Mouse (Mus musculus) heart, embryonic 11.5 days (tissue): ENCODE data around the gene Plg. TPM values are rescaled to one million over a fixed set of nuclear protein-coding genes. Genes with fewer than 3 reads are reported as not detected.

Source experiments
- ATAC-seq: fragments of 200-750 bp; cut with Nextera tagmentation; replicated peaks from 2 replicates; pipeline ENCODE4 v1.8.0; 2017; ENCODE audit warnings: moderate library complexity; ENCODE audit not compliant: insufficient number of reproducible peaks, low FRiP score, low TSS enrichment
- H3K27ac ChIP-seq: fragments of 300-500 bp; sonication (generic); 2 replicates; pipeline ENCODE4 v1.5.1; 2014; ENCODE audit warnings: mild to moderate bottlenecking, low read depth, low read length
- H3K27me3 ChIP-seq: fragments of 300-500 bp; sonication (generic); 2 replicates; pipeline ENCODE4 v1.6.1; 2014; ENCODE audit warnings: mild to moderate bottlenecking, low read length, mixed read lengths; ENCODE audit not compliant: control insufficient read depth, insufficient read depth
- H3K36me3 ChIP-seq: fragments of 300-500 bp; sonication (generic); 2 replicates; pipeline ENCODE4 v1.6.1; 2014; ENCODE audit warnings: mild to moderate bottlenecking, low read length, moderate library complexity, mixed read lengths; ENCODE audit not compliant: control insufficient read depth, insufficient read depth
- H3K4me1 ChIP-seq: fragments of 300-500 bp; sonication (generic); 2 replicates; pipeline ENCODE4 v1.6.1; 2014; ENCODE audit warnings: low read length; ENCODE audit not compliant: control insufficient read depth, insufficient read depth
- H3K4me2 ChIP-seq: fragments of 300-500 bp; sonication (generic); 2 replicates; pipeline ENCODE4 v1.6.1; 2014; ENCODE audit warnings: mild to moderate bottlenecking, moderate library complexity
- H3K4me3 ChIP-seq: fragments of 300-500 bp; sonication (generic); 2 replicates; pipeline ENCODE4 v1.5.1; 2014; ENCODE audit warnings: low read depth, low read length
- H3K9ac ChIP-seq: fragments of 300-500 bp; sonication (generic); 2 replicates; pipeline ENCODE4 v1.6.1; 2014; ENCODE audit warnings: mild to moderate bottlenecking, low read depth, low read length, moderate library complexity
- H3K9me3 ChIP-seq: fragments of 300-500 bp; sonication (generic); replicated peaks from 2 replicates; pipeline ENCODE4 v1.6.1; 2016; ENCODE audit warnings: low read length; ENCODE audit not compliant: control insufficient read depth
- WGBS: fragments of 180-500 bp; shearing (Covaris S2); extraction: QIAGEN DNeasy Blood & Tissue Kit; methylation state at CpG from one replicate; pipeline ENCODE4 v1.1.7; 2014; ENCODE audit not compliant: insufficient replicate concordance; 5-methylcytosine and 5-hydroxymethylcytosine counted together
- polyA plus RNA-seq: library from polyadenylated mRNA; unstranded; fragments of >200 nt; fragmentation: Nextera tagmentation; extraction: Ambion mirVana; gene quantifications from 2 replicates; pipeline ENCODE4 v1.2.1, GENCODE M21; 2014

Gene Plg
- polyA plus RNA-seq, 1 experiment from 2014 or later, result 3.0 TPM

DNA sequence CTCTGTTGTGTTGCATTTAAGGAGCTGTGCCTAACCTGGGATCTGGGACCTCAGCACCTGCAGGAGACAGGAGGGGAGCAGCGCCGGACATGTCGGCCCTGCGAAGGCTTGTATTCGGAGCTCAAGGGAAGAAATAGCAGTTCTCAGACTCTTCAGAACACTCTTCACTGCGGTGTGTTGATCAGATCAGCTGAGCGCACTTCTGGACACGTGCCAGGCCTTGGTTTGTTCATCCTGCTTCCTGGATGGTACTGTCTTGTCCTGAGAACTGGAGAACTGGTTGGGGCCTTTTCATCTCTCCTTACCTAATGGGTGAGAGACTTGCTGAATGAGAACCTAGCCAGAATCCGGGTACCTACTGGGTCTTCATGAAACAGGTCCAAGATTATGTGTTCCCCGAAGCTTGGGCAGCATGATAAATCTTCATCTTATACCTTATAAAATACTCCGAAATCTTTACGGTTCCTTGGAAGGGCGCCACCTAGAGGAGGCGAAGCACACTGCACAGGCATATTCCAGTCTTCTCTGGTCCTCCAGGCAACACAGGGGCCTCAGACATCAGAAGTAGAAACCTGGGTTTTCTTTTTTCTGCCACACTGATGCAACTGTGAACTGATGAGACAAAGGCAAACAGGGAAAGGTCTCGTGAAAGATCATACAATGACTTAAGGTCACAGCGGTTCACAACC, 42.6 kb downstream of the Plg start:
- Histone ChIP-seq H3K9ac (0 out of 2 replicates have a peak overlapping the region, but pooled peaks have one; percentile 18), H3K9me3 (no peaks in the 10 kb centered on the region), H3K4me2 (no peak overlapping the region), H3K4me3 (no peak overlapping the region), H3K4me1 (peaks cover 3% of the 10 kb centered on the region; the same call in 1 of the 2 replicates), H3K36me3 (no peaks in the 10 kb centered on the region), H3K27ac (no peak overlapping the region), H3K27me3 (no peaks in the 10 kb centered on the region)
- no peak for ATAC-seq
- 64% methylated on average over 16 of the region's 16 CpGs for WGBS

DNA sequence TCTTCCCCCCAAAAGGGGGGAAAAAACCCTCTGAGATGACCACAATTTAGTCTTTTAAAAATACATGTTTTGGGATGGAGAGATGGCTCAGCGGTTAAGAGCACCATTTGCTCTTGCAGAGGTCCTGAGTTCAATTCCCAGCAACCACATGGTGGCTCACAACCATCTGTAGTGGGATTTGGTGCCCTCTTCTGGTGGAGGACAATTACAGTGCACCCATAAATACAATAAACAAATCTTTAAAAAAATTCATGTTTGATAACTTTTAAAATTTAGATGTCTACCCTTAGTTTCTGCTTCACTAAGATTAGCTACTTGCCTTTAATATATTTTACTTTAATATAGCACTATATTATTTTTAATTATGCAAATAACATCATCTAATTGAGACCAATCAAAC, 43.7 kb downstream of the Plg start:
- Histone ChIP-seq H3K4me3 (no peak overlapping the region), H3K4me2 (no peak overlapping the region), H3K4me1 (peaks cover 7% of the 10 kb centered on the region; the same call in 1 of the 2 replicates), H3K27ac (no peak overlapping the region), H3K9ac (no peak overlapping the region), H3K36me3 (no peaks in the 10 kb centered on the region), H3K9me3 (no peaks in the 10 kb centered on the region), H3K27me3 (no peaks in the 10 kb centered on the region)
- WGBS, result 65% methylated on average over 1 of the region's 1 CpGs
- no peak for ATAC-seq

DNA sequence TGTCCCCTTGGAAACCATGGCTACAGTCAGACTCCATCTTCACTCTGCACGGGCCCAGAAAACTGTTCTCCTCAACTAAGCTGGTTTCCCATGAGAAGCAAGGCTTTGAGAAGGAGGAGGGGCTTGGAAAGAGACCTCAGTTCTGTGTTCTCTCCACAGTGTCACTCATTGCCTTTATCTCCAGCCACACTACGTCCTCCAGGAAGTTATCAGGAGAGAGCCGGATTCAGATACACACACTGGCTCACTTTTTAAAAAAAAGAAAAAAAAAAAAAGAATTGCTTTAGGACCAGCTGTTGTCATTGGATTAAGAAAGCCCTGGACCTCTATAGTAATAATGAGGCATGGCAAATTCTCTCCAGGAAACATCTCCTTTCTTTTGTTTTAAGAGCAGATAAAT, 48.7 kb downstream of the Plg start:
- H3K4me1 ChIP-seq, result peaks cover 7% of the 10 kb centered on the region; the same call in 1 of the 2 replicates
- H3K27ac ChIP-seq, result 0 out of 2 replicates have a peak overlapping the region, but pooled peaks have one; percentile 22
- no peak overlapping the region for H3K4me2 ChIP-seq
- no peaks in the 10 kb centered on the region for H3K27me3 ChIP-seq
- 5% methylated on average over 3 of the region's 3 CpGs for WGBS
- no peak for ATAC-seq
- H3K36me3 ChIP-seq, result no peaks in the 10 kb centered on the region
- no peaks in the 10 kb centered on the region for H3K9me3 ChIP-seq
- no peak overlapping the region for H3K4me3 ChIP-seq
- H3K9ac ChIP-seq, result no peak overlapping the region

DNA sequence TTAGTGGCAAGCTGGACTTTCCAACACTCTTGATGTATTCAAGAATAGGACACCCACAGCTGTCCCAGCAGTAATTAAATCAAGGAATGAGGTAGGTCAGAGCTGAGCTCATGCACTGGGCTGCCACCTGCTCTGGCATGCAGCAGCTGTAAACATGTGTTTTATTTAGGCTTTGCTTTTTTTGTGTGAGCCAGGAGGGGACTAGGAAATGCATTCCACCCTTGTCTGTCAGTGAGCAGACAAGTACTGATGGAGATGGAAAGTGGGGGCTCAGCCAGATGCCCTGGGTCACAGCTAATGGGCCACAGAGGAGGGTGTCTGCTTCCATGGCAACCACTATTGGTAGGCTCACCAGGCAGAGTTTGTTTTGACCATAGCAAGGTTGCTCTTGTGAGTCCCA, 50.0 kb downstream of the Plg start:
- ATAC-seq, result no peak
- no peak overlapping the region for H3K27ac ChIP-seq

DNA sequence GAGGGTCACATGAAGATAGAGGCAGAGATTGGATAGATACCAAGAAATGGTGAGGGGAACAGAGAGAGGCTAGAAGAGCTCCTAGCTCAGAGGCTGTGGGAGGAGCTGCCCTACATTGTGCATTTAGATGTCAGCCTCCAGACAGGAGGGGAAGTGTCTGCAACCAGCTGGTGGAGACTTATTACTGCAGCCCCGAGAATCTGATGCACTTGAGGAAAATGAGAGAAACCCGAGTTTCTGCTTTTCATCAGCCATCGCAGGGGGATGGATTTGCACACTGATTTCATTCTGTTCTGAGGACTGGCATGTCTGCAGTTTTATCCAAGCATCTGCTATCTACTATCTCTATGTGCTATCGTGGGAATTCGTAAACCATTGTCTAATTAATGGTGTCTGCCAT, 53.3 kb downstream of the Plg start:
- H3K9me3 ChIP-seq, result no peaks in the 10 kb centered on the region; the same call in 1 of the 2 replicates
- H3K4me1 ChIP-seq, result peaks cover 7% of the 10 kb centered on the region; the same call in 1 of the 2 replicates
- ATAC-seq, result no peak
- H3K4me3 ChIP-seq, result no peak overlapping the region
- no peak overlapping the region for H3K9ac ChIP-seq
- H3K27me3 ChIP-seq, result no peaks in the 10 kb centered on the region
- no peak overlapping the region for H3K4me2 ChIP-seq
- H3K27ac ChIP-seq, result no peak overlapping the region
- WGBS, result 43% methylated on average over 5 of the region's 5 CpGs
- no peaks in the 10 kb centered on the region for H3K36me3 ChIP-seq

More for the DNA sequence above, 50.0 kb downstream of the Plg start:
- H3K9ac ChIP-seq, result no peak overlapping the region
- no peaks in the 10 kb centered on the region; the same call in 1 of the 2 replicates for H3K9me3 ChIP-seq
- H3K27me3 ChIP-seq, result no peaks in the 10 kb centered on the region
- H3K36me3 ChIP-seq, result no peaks in the 10 kb centered on the region
- H3K4me3 ChIP-seq, result no peak overlapping the region
- no peak overlapping the region for H3K4me2 ChIP-seq
- H3K4me1 ChIP-seq, result peaks cover 7% of the 10 kb centered on the region; the same call in 1 of the 2 replicates

DNA sequence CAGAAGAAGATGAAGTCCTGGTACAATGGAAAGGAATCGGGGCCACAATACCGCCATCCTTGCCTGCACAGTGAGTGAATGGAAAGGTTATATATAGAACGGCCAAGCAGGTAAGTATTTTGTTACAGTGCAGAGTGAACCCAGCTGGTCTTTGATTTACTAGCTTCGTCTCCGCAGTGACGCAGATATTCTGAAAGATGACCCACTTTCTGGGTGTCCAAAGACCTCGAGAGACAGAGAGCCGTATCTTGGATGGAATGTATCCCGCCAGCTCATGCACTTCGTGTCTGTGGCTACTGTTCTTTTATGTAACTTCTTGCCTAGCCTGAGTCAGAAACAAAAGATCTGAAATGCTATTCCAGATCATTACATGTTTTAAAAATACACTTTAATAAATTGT, 59.4 kb downstream of the Plg start:
- 80% methylated on average over 10 of the region's 10 CpGs for WGBS
- Histone ChIP-seq H3K27me3 (no peaks in the 10 kb centered on the region), H3K9me3 (peaks cover 3% of the 10 kb centered on the region; the same call in 1 of the 2 replicates), H3K36me3 (no peaks in the 10 kb centered on the region), H3K4me1 (no peaks in the 10 kb centered on the region), H3K27ac (no peak overlapping the region), H3K9ac (no peak overlapping the region), H3K4me3 (no peak overlapping the region), H3K4me2 (no peak overlapping the region)
- ATAC-seq, result no peak

DNA sequence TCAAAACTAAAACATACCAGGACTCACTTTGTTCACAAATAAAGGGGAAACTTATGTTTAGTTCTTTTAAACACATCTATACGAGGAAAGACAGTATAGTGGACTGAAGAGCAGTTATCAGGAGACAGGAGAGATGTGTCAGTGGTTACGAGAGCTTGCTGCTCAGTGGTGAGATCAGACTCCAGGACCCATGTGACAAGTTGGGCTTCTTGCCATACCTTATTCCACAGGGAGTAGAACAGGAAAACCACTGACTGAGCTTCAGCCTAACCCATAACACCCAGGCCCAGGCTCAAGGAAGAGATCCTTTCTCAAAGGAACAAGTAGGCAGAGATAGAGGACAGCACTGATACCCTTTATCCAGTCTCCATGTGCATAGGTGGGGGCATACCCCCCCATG, 66.2 kb downstream of the Plg start:
- 48% methylated on average over 2 of the region's 2 CpGs for WGBS
- no peak overlapping the region for H3K27ac ChIP-seq
- H3K4me1 ChIP-seq, result no peaks in the 10 kb centered on the region
- H3K4me2 ChIP-seq, result no peak overlapping the region
- no peak overlapping the region for H3K4me3 ChIP-seq
- 0 out of 2 replicates have a peak, but pooled peaks cover 3% of the 10 kb centered on the region for H3K9me3 ChIP-seq
- no peak overlapping the region for H3K9ac ChIP-seq
- no peak for ATAC-seq
- 0 out of 2 replicates have a peak, but pooled peaks cover 3% of the 10 kb centered on the region for H3K27me3 ChIP-seq
- H3K36me3 ChIP-seq, result no peaks in the 10 kb centered on the region

DNA sequence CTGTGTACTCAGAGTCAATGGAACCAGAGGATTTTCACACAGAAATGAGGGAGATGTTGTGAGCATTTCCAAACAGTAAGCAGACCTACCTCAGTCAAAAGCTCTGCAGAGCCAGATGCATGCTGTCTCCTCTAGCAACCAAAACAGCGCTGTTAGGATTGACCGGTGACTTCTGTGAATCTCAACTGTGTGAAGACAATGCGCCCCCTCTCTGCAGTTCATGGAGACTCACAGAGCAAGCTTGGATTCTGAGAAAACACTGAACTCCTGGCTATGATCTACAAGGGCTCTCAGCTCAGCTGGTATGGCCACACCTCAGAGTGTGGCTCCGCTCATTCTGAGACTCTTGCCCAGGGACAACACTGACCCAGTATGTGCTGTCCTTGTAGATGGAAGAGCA, 72.8 kb downstream of the Plg start:
- Histone ChIP-seq H3K27me3 (0 out of 2 replicates have a peak, but pooled peaks cover 3% of the 10 kb centered on the region), H3K27ac (no peak overlapping the region), H3K4me3 (no peak overlapping the region), H3K4me1 (peaks cover 6% of the 10 kb centered on the region; the same call in 1 of the 2 replicates), H3K4me2 (no peak overlapping the region), H3K9me3 (no peaks in the 10 kb centered on the region), H3K9ac (no peak overlapping the region), H3K36me3 (no peaks in the 10 kb centered on the region)
- 40% methylated on average over 4 of the region's 4 CpGs for WGBS
- no peak for ATAC-seq
